In genomic region chr11:87770989-87771388, GRCm38 (mm10) we compare ENCODE assay signal across 10 mouse cellular contexts. TPM values are rescaled to one million over a fixed set of nuclear protein-coding genes. Genes with fewer than 3 reads are reported as not detected.
DNase-seq lines count a peak whose midpoint lies in the region; ATAC-seq and TF ChIP-seq lines count a peak whose summit lies in the region.
"Had no signal": no experiment of that assay in that cellular context is flagged by ENCODE, and none has a peak within 500 bp of the region (broad histone marks: within the 10 kb centered on the region; RNA-seq: fewer than 3 reads in every experiment).

No protein-coding gene starts in this region.

- no peak overlapping the region for H3K9ac ChIP-seq in hindbrain, embryonic 11.5 days (ENCODE audit: low read depth, low read length)
- no peak overlapping the region for H3K9ac ChIP-seq in hindbrain, embryonic 12.5 days
- no peak overlapping the region for H3K9ac ChIP-seq in ES-Bruce4 (ENCODE audit: low read depth, poor library complexity, severe bottlenecking)
- H3K9ac ChIP-seq: embryonic facial prominence, embryonic 13.5 days; lung, embryonic 15.5 days had no signal

- ATAC-seq in hindbrain, embryonic 11.5 days (ENCODE audit: low FRiP score) = no peak
- ATAC-seq in hindbrain, embryonic 12.5 days (ENCODE audit: low FRiP score) = no peak

- no peak overlapping the region for H3K4me3 ChIP-seq in hindbrain, embryonic 11.5 days (ENCODE audit: low read depth, low read length)
- no peak overlapping the region for H3K4me3 ChIP-seq in hindbrain, embryonic 12.5 days
- no peak overlapping the region for H3K4me3 ChIP-seq in ES-Bruce4 (ENCODE audit: low read depth, low read length)
- H3K4me3 ChIP-seq: embryonic facial prominence, embryonic 13.5 days; lung, embryonic 15.5 days had no signal

- peak; percentile 81 for DNase-seq in hindbrain, embryonic 11.5 days (ENCODE audit: low spot score)
- peak; percentile 53 for DNase-seq in cerebellum, adult 11-12 months
- DNase-seq in gastrocnemius, postnatal 10 days = peak; percentile 77
- DNase-seq in left cerebral cortex, postnatal 10 days (ENCODE audit: extremely low spot score in 1 of 2, low spot score in 2 of 2) = peak; percentile 40 to 72
- peak; percentile 59 for DNase-seq in mesoderm, embryonic 11.5 days (ENCODE audit: low read depth, low spot score)
- peak; percentile 48 to 60 for DNase-seq in thymus, adult 18-20 months

- H3K9me3 ChIP-seq in hindbrain, embryonic 11.5 days (ENCODE audit: control insufficient read depth, low read length) = no peaks in the 10 kb centered on the region
- H3K9me3 ChIP-seq in hindbrain, embryonic 12.5 days (replicated peaks) = no peaks in the 10 kb centered on the region
- H3K9me3 ChIP-seq in ES-Bruce4 (replicated peaks; ENCODE audit: control insufficient read depth, insufficient read depth, low read length, poor library complexity, severe bottlenecking) = no peaks in the 10 kb centered on the region
- H3K9me3 ChIP-seq: embryonic facial prominence, embryonic 13.5 days; lung, embryonic 15.5 days had no signal

- H3K4me1 ChIP-seq in hindbrain, embryonic 11.5 days (replicated peaks; ENCODE audit: control insufficient read depth, insufficient read depth, low read length) = no peaks in the 10 kb centered on the region; the same call in 1 of the 2 replicates
- no peaks in the 10 kb centered on the region for H3K4me1 ChIP-seq in hindbrain, embryonic 12.5 days
- no peaks in the 10 kb centered on the region for H3K4me1 ChIP-seq in ES-Bruce4 (ENCODE audit: control insufficient read depth, insufficient read depth, low read length)
- H3K4me1 ChIP-seq: embryonic facial prominence, embryonic 13.5 days; lung, embryonic 15.5 days had no signal

- no peak for TF ChIP-seq EP300 in ES-Bruce4 (IDR thresholded peaks at IDR 0.05; ENCODE audit: insufficient read depth, low read depth, low read length)

- H3K4me2 ChIP-seq in hindbrain, embryonic 11.5 days (replicated peaks; ENCODE audit: low read depth, low read length) = no peak overlapping the region
- H3K4me2 ChIP-seq in hindbrain, embryonic 12.5 days (replicated peaks) = no peak overlapping the region
- H3K4me2 ChIP-seq: embryonic facial prominence, embryonic 13.5 days; lung, embryonic 15.5 days had no signal

- no peak for TF ChIP-seq POLR2A in ES-Bruce4 (IDR thresholded peaks at IDR 0.05; ENCODE audit: insufficient read depth, low read length)

- no peak overlapping the region for H3K27ac ChIP-seq in hindbrain, embryonic 11.5 days (ENCODE audit: low read depth, low read length)
- H3K27ac ChIP-seq in hindbrain, embryonic 12.5 days = no peak overlapping the region
- no peak overlapping the region for H3K27ac ChIP-seq in ES-Bruce4 (ENCODE audit: insufficient read depth, low read length)
- H3K27ac ChIP-seq: embryonic facial prominence, embryonic 13.5 days; lung, embryonic 15.5 days had no signal

- WGBS in hindbrain, embryonic 11.5 days = 62% methylated on average over 3 of the region's 3 CpGs
- WGBS in hindbrain, embryonic 12.5 days = 58% methylated on average over 3 of the region's 3 CpGs

- H3K36me3 ChIP-seq in hindbrain, embryonic 11.5 days (ENCODE audit: control insufficient read depth, insufficient read depth, low read length) = no peaks in the 10 kb centered on the region
- H3K36me3 ChIP-seq in hindbrain, embryonic 12.5 days = peaks cover 39% of the 10 kb centered on the region
- no peaks in the 10 kb centered on the region for H3K36me3 ChIP-seq in ES-Bruce4 (ENCODE audit: control insufficient read depth, insufficient read depth, low read length, poor library complexity, severe bottlenecking)
- H3K36me3 ChIP-seq: embryonic facial prominence, embryonic 13.5 days; lung, embryonic 15.5 days had no signal

- intact Hi-C loops in left cerebral cortex, postnatal 10 days (cut with DNase I) = loop anchor here (2.0 kb wide), 1 partner anchor 108 kb away; the partner anchor contains the start of gene Rnf43

- TF ChIP-seq CTCF in ES-Bruce4 (IDR thresholded peaks at IDR 0.05; ENCODE audit: low read depth, low read length) = peak; percentile 88

- H3K27me3 ChIP-seq in hindbrain, embryonic 11.5 days (ENCODE audit: control insufficient read depth, insufficient read depth, low read length) = peaks cover 7% of the 10 kb centered on the region
- peaks cover 12% of the 10 kb centered on the region for H3K27me3 ChIP-seq in hindbrain, embryonic 12.5 days
- H3K27me3 ChIP-seq in ES-Bruce4 (ENCODE audit: control insufficient read depth, insufficient read depth, low read length, poor library complexity, severe bottlenecking) = no peaks in the 10 kb centered on the region

RNA-seq across cellular contexts. Expression of gene Tspoap1, which starts 10.6 kb away (rescaled TPM):
- 6.4 and 10.0 TPM in 2 replicates for polyA plus RNA-seq in hindbrain, embryonic 11.5 days (2014; fragmentation: Nextera tagmentation; extraction: Ambion mirVana)
- 30.5 and 32.7 TPM in 2 replicates for polyA plus RNA-seq in hindbrain, embryonic 12.5 days (2016; fragmentation: Nextera tagmentation; extraction: Ambion mirVana)
- 3.2 and 5.1 TPM in 2 replicates for polyA plus RNA-seq in ES-Bruce4 (2011; ENCODE audit: insufficient read depth, insufficient read length, low read depth, missing spikeins)
- under 1 TPM; 0.27 to 0.38 TPM for total RNA-seq in gastrocnemius, postnatal 10 days (2021)
- 100 to 1,000 TPM; 148 to 150 TPM for total RNA-seq in left cerebral cortex, postnatal 10 days (2021)

RNA-seq across cellular contexts. Expression of gene Mpo, which starts 22.4 kb away (rescaled TPM):
- 2.8 and 5.3 TPM in 2 replicates for polyA plus RNA-seq in hindbrain, embryonic 11.5 days (2014; fragmentation: Nextera tagmentation; extraction: Ambion mirVana)
- 1.7 and 2.3 TPM in 2 replicates for polyA plus RNA-seq in hindbrain, embryonic 12.5 days (2016; fragmentation: Nextera tagmentation; extraction: Ambion mirVana)
- polyA plus RNA-seq in ES-Bruce4 (2011; ENCODE audit: insufficient read depth, insufficient read length, low read depth, missing spikeins) = not detected in 2 replicates
- total RNA-seq in gastrocnemius, postnatal 10 days (2021) = 1 to 10 TPM in 1 of 2 experiments, not detected in 1; 4.4 TPM
- not detected for total RNA-seq in left cerebral cortex, postnatal 10 days (2021)

RNA-seq across cellular contexts. Expression of gene Supt4a, which starts 33.6 kb away (rescaled TPM):
- 162 and 169 TPM in 2 replicates for polyA plus RNA-seq in hindbrain, embryonic 11.5 days (2014; fragmentation: Nextera tagmentation; extraction: Ambion mirVana)
- 129 and 141 TPM in 2 replicates for polyA plus RNA-seq in hindbrain, embryonic 12.5 days (2016; fragmentation: Nextera tagmentation; extraction: Ambion mirVana)
- 83.6 and 86.3 TPM in 2 replicates for polyA plus RNA-seq in ES-Bruce4 (2011; ENCODE audit: insufficient read depth, insufficient read length, low read depth, missing spikeins)
- 10 to 100 TPM; 38.6 to 42.6 TPM for total RNA-seq in gastrocnemius, postnatal 10 days (2021)
- total RNA-seq in left cerebral cortex, postnatal 10 days (2021) = 10 to 100 TPM; 48.5 to 57.1 TPM

RNA-seq across cellular contexts. Expression of gene Lpo, which starts 57.1 kb away (rescaled TPM):
- 0.70 and 0.73 TPM in 2 replicates for polyA plus RNA-seq in hindbrain, embryonic 11.5 days (2014; fragmentation: Nextera tagmentation; extraction: Ambion mirVana)
- 0.53 and 0.79 TPM in 2 replicates for polyA plus RNA-seq in hindbrain, embryonic 12.5 days (2016; fragmentation: Nextera tagmentation; extraction: Ambion mirVana)
- polyA plus RNA-seq in ES-Bruce4 (2011; ENCODE audit: insufficient read depth, insufficient read length, low read depth, missing spikeins) = not detected in 2 replicates
- not detected for total RNA-seq in gastrocnemius, postnatal 10 days (2021)
- total RNA-seq in left cerebral cortex, postnatal 10 days (2021) = 1 to 10 TPM; 1.5 to 2.7 TPM
